Mouse (Mus musculus): ENCODE data around the gene Gm10271. TPM values are rescaled to one million over a fixed set of nuclear protein-coding genes. Genes with fewer than 3 reads are reported as not detected.

Gene Gm10271
- polyA plus RNA-seq, 1 experiment from 2014 or later = not detected

DNA sequence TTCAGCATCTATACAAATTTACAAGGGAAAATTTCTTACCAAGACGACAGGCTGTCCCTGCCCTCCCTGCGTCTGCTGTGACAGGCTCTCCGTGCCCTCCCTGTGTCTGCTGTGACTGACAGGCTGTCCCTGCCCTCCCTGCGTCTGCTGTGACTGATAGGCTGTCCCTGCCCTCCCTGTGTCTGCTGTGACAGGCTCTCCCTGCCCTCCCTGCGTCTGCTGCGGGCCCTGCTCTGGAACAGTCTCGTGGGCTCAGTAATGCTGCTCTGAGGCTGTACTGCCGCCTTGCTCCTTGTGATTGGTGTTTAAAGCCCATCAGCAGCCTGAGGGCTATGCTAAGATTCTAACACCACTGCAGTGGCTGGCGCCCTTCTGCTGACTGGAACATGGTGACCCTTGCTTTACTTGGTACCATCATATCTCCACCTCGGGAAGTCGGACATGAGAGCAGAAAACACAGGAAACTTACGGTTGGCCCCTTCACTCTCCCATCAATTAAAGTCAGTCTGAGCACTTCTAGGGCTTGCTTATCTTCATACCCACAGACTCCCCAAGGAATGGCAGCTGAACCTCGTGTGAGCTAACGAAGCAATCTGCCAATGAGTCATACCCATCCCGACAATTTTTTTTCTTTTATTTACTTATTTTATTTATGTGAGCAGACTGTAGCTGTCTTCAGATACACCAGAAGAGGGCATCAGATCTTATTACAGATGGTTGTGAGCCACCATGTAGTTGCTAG is 63.3 kb downstream of the Gm10271 start:
- Histone ChIP-seq H3K4me2 (replicated peaks; ENCODE audit: low read depth, low read length) (no peak overlapping the region), H3K27ac (ENCODE audit: low read depth, low read length) (no peak overlapping the region), H3K27me3 (ENCODE audit: control insufficient read depth, insufficient read depth, low read length) (no peaks in the 10 kb centered on the region), H3K36me3 (ENCODE audit: control insufficient read depth, insufficient read depth, low read length) (0 out of 2 replicates have a peak, but pooled peaks cover 3% of the 10 kb centered on the region), H3K4me1 (replicated peaks; ENCODE audit: control insufficient read depth, insufficient read depth, low read length) (no peaks in the 10 kb centered on the region), H3K9ac (ENCODE audit: low read depth, low read length) (no peak overlapping the region), H3K9me3 (ENCODE audit: control insufficient read depth, low read length) (no peaks in the 10 kb centered on the region), H3K4me3 (ENCODE audit: low read depth, low read length) (no peak overlapping the region)
- DNase-seq (ENCODE audit: low spot score) = no peak
- 79% methylated on average over 15 of the region's 15 CpGs for WGBS
- no peak for ATAC-seq (ENCODE audit: low FRiP score)

Other genes with a start within 250 kb of the Gm10271 start
- gene Myrfl, start 75.7 kb downstream of the Gm10271 start, polyA plus RNA-seq (2014; fragmentation: Nextera tagmentation; extraction: Ambion mirVana) = 0.17 and 0.20 TPM in 2 replicates
- 43.7 and 48.9 TPM in 2 replicates for gene Rab3ip, start 21.8 kb downstream of the Gm10271 start, polyA plus RNA-seq (2014; fragmentation: Nextera tagmentation; extraction: Ambion mirVana)
- gene Best3, start 13.7 kb upstream of the Gm10271 start, polyA plus RNA-seq (2014; fragmentation: Nextera tagmentation; extraction: Ambion mirVana) = 0.08 and 0.20 TPM in 2 replicates
- 0.12 TPM in 1 of 2 replicates, not detected in the other for gene Lrrc10, start 72.7 kb upstream of the Gm10271 start, polyA plus RNA-seq (2014; fragmentation: Nextera tagmentation; extraction: Ambion mirVana)
- 321 and 357 TPM in 2 replicates for gene Cct2, start 91.2 kb upstream of the Gm10271 start, polyA plus RNA-seq (2014; fragmentation: Nextera tagmentation; extraction: Ambion mirVana)
- 28.8 and 31.1 TPM in 2 replicates for gene Frs2, start 175.9 kb upstream of the Gm10271 start, polyA plus RNA-seq (2014; fragmentation: Nextera tagmentation; extraction: Ambion mirVana)

Data from hindbrain, embryonic 11.5 days (tissue).